Mouse (Mus musculus): ENCODE data around the gene Lcn4.

Lcn4 gene

GRCm38 (mm10) chr2:26671182-26671581 is at the start of gene Lcn4:
Lcn4 (minus strand) TSS chr2:26671282.
- DNase-seq = no peak

GRCm38 (mm10) chr2:26686171-26686675 is 15.1 kb upstream of the Lcn4 start:
- no peak for DNase-seq

- DNase-seq = no peak
Observed at GRCm38 (mm10) chr2:26668746-26669145, 2.3 kb downstream of the Lcn4 start.

DNA sequence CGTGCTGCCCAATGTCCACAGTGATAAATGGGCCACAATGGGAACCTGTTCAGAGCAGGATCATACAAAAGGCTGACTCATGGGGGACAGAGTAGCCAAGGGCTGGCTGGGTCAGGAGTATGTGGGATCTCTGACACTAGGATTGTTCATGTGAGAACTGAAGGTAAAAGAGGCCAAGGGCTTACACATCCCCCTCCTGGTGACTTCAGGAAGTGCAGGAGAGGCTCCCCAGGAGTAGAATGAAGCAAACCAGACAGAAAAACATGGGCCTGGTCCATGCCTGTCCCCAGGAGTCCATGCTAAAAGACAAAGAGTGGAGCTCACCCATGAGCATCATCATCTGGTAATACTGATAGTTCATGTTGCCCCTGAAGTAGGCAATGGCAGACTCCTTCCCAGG is 7.5 kb downstream of the Lcn4 start:
- peak; percentile 39 for DNase-seq

DNA sequence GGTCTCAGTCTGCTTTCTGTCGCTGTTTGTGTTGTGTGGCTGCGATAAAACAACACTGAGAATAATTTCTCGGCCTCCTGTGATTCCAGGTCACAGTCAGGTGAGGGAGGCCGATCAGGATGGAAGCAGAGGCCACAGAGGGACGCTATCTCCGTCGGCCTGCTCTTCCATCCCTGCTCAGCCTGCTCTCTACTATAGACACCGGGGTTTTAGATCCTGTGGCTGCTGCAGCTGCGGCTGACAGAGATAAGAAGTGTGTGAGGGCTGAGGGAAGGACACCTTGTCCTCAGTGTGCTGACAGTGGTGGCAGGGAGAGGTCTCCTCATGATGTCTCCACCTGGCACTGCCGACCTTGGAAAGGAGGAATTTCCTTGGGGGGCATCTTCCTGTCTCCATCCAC is 8.0 kb downstream of the Lcn4 start:
- DNase-seq = no peak

DNA sequence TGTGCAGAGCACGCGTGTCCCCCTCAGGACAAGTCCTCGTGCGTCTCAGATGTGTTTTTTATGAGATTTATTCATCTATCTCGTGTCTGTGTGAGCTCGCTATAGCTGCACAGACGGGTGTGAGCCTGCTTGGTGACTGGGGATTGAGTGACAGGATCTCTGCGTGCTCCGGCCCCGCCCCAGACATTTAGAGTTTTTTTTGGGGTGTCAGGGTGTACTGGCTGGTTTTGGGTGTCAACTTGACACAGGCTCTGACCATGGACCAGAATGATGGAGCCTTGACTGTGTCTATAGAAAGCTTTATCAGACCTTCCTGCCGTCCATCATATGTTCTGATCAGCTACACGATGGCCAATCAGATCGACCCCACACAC is 8.6 kb downstream of the Lcn4 start:
- DNase-seq = no peak

DNA sequence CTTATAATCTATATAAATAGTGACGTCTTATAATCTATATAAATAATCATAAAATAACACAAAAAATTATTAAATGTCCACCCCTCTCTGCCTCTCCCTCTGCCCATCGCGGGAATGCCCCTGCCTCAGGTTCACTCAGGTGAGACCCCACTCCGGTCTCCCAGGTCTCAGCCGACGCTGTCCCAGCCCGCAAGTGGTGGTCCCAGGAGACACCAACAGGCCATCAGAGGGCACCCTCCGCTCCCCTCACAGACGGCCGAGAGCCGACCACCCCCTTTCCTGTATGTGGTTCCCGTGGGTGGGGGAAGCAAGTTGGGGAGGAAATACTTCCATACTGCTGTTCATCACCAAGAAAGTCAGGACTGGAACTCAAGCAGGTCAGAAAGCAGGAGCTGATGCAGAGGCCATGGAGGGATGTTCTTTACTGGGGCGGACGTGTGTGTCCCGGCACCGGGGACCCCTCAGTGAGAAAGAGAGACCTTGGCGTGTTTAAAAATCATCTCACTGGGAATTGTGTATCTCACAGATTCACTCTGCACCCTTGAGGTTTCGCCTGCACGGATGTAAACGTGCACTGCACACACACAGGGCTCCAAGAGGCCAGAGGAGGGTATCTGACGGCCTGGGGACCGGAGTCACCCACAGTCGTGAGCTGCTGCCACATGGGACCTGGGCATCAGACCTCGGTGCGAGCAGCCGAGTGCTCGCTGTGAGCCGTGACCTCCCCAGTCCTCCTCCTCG is 9.1 kb downstream of the Lcn4 start:
- no peak for DNase-seq

- DNase-seq = no peak
Observed at GRCm38 (mm10) chr2:26661143-26661752, 9.8 kb downstream of the Lcn4 start.

DNA sequence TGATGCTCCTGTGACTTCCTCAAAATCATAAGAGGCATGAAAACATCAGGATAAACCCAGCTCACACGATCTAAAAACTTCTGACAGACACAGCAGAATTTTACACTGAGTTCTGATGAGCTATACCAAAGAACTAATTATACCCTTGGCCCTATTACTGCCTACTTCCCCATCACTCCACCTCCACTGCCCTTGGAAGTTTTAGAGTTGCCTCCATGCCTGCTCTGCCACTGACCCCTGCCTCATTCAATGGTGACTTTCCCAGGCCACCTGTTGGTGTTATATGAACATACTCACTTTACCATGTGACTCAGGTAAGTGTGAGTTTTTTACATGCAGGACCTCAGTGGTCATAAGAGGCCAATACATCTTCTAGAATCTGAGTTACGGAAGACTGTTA is 13.7 kb downstream of the Lcn4 start:
- no peak for DNase-seq

GRCm38 (mm10) chr2:26654687-26655086 is 16.4 kb downstream of the Lcn4 start:
- no peak for DNase-seq

- peak; percentile 86 for DNase-seq
Observed at GRCm38 (mm10) chr2:26646643-26647293, 24.3 kb downstream of the Lcn4 start.

DNA sequence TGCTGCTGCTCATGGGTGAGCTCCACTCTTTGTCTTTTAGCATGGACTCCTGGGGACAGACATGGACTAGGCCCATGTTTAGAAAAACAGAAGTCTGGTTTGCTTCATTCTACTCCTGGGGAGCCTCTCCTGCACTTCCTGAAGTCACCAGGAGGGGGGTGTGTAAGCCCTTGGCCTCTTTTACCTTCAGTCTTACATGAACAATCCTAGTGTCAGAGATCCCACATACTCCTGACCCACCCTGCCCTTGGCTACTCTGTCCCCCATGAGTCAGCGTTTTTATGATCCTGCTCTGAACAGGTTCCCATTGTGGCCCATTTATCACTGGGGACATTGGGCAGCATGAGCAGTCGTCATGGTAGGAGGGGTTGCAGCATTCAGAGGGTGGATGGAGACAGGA is 27.1 kb downstream of the Lcn4 start:
- peak; percentile 68 for DNase-seq

- DNase-seq = no peak
Observed at GRCm38 (mm10) chr2:26641006-26641647, 30.0 kb downstream of the Lcn4 start.

GRCm38 (mm10) chr2:26639838-26640830 is 30.9 kb downstream of the Lcn4 start:
- DNase-seq = peak; percentile 95

DNA sequence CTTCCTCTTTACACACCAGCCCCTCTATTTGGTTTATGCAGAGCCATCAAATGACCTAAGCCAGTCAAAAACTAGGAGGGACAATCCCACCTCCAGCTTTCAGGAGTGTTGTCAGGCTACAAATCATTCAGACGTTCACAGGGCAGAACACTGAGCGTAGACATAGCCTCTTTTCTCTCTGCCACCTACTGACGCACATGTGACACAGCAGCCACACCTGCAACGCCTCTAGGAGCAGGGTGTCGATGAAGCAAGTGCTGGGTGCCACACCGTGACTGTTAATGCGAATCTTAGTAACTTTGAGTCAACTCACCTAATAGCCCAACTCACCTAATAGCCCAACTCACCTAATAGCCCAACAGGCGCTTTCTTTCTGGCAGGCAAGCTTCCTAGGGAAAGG is 32.0 kb downstream of the Lcn4 start:
- DNase-seq = peak; percentile 67

DNA sequence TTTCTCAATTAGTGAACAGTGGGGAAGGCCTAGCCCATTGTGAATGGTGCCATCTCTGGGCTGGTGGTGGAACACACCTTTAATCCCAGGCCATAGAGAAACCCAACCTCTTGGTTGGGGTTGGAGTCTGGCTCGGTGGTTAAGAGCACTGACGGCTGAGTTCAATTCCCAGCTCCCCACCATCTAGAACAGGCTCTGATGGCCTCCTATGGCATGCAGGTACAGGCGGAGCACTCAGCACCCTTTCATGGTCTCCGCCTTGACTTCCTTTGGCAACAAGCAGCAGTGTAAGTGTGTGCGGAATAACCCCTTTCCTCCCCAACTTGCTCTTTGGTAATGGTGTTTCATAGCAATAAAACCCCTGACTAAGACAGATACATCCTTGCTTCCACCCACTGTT is 32.5 kb downstream of the Lcn4 start:
- no peak for DNase-seq

DNA sequence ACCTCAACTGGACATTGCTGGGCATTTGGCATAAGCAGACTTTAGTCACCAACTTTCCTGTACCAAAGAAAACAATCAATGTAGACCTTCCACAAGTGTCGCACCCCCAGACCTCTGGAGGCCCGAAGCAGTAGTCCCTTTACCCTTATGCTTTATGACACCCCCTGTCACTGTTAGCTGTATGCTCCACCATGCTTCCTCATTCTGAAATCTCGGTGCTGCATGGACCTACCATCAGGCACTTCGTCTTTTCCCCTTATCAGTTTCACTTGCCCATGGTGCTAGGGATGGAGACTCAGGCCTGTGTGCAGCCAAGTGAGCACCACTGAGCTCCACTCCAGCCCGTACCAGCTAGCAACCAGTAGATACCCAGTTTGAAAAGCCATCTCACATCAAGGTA is 33.0 kb downstream of the Lcn4 start:
- no peak for DNase-seq

DNA sequence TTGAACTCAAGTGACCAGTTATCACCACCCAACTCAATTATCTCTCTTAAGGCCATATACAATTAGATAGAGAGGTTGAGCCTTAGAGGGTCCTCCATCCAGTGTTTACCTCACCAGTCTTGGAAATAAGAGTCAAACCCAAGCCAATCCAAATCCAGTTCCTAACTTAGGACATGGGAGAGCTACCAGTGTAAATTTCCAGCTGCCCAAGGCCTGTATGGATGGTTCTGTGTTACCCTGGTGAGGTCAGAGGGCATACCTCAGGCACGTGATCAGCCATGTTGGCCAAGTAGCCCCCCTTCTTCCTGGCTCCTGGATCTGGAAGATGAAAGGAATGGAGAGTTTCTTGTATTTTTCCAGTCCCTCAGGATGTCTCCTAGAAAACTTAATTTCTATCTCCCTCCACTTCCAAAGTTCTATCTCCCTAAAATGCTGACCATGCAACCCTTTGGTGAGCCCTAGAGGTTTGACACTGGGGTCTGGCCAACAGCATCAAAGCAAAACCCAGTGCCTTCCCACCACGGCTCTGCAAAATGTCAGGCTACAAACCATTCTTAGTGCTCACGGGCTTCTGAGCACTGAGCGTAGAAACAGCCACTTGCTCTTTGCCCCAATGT is 33.7 kb downstream of the Lcn4 start:
- no peak for DNase-seq

DNA sequence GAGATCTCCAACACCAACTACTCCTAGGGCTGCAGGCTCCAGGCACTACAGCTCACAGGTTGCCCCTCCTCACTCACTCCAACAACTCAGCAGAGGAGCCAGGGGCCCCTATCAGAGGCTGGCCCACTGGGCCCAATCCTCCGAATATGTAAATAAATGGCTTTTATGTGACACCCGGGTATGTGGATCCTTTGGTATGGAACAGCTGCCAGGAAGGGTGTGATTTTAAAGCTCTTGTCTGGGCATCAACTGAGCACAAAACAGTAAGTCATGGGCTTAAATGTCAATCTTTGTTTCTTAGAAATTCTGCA is 34.8 kb downstream of the Lcn4 start:
- no peak for DNase-seq

GRCm38 (mm10) chr2:26635489-26636324 is 35.4 kb downstream of the Lcn4 start:
- peak; percentile 49 for DNase-seq
